Mouse (Mus musculus) forebrain, embryonic 10.5 days (tissue): ENCODE results near the gene Pnpla3. TPM values are rescaled to one million over a fixed set of nuclear protein-coding genes. Genes with fewer than 3 reads are reported as not detected.

ENCODE experiments used
- DNase-seq: peaks from one replicate; pipeline ENCODE4 v3.0.0-alpha.2; 2017; ENCODE audit warnings: low spot score; ENCODE audit errors: extremely low spot score
- H3K27ac ChIP-seq: fragments of 300-500 bp; sonication (generic); 2 replicates; pipeline ENCODE4 v1.5.1; 2016; ENCODE audit warnings: mild to moderate bottlenecking
- H3K27me3 ChIP-seq: fragments of 300-500 bp; sonication (generic); 2 replicates; pipeline ENCODE4 v1.6.1; 2016; ENCODE audit warnings: mild to moderate bottlenecking; ENCODE audit not compliant: poor library complexity, severe bottlenecking
- H3K36me3 ChIP-seq: fragments of 300-500 bp; sonication (generic); replicated peaks from 2 replicates; pipeline ENCODE4 v1.6.1; 2016; ENCODE audit warnings: mild to moderate bottlenecking, moderate library complexity
- H3K4me1 ChIP-seq: fragments of 300-500 bp; sonication (generic); 2 replicates; pipeline ENCODE4 v1.6.1; 2016
- H3K4me3 ChIP-seq: fragments of 300-500 bp; sonication (generic); 2 replicates; pipeline ENCODE4 v1.5.1; 2016; ENCODE audit warnings: mild to moderate bottlenecking, moderate library complexity
- H3K9me3 ChIP-seq: fragments of 300-500 bp; sonication (generic); 2 replicates; pipeline ENCODE4 v1.6.1; 2016; ENCODE audit warnings: mild to moderate bottlenecking, moderate library complexity
- WGBS: fragments of 180-500 bp; shearing (Covaris S2); methylation state at CpG from one replicate; pipeline ENCODE4 v1.1.7; 2016; 5-methylcytosine and 5-hydroxymethylcytosine counted together
- polyA plus RNA-seq: library from polyadenylated mRNA; unstranded; fragments of >200 nt; fragmentation: Nextera tagmentation; extraction: Ambion mirVana; gene quantifications from 2 replicates; pipeline ENCODE4 v1.2.1, GENCODE M21; 2016

Pnpla3 gene
- polyA plus RNA-seq, 1 experiment from 2014 or later, result 1.8 TPM

DNA sequence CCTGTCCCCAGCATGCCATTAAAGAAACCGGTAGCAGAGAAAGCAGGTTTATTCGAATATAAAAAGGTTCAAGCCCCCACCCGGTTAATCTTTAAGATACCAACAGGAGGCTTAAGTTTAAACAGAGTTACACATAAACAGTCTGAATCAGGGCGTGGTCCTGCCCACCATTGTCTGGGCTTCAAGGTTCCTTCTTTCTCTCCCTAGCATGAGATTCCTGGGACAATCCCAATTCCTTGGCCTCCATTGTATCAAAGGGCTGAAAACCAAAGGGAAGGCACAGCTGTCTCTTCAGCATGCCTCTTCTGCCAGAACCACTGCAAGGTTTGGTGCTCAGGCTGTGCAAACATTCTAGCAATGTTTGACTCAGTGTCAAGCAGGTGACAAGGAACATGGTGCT is 18.6 kb downstream of the Pnpla3 start:
- Histone ChIP-seq H3K27me3 (0 out of 2 replicates have a peak, but pooled peaks cover 6% of the 10 kb centered on the region), H3K4me3 (no peak overlapping the region), H3K4me1 (peaks cover 28% of the 10 kb centered on the region), H3K36me3 (no peaks in the 10 kb centered on the region), H3K9me3 (no peaks in the 10 kb centered on the region), H3K27ac (no peak overlapping the region)
- 57% methylated on average over 4 of the region's 4 CpGs for WGBS
- no peak for DNase-seq

DNA sequence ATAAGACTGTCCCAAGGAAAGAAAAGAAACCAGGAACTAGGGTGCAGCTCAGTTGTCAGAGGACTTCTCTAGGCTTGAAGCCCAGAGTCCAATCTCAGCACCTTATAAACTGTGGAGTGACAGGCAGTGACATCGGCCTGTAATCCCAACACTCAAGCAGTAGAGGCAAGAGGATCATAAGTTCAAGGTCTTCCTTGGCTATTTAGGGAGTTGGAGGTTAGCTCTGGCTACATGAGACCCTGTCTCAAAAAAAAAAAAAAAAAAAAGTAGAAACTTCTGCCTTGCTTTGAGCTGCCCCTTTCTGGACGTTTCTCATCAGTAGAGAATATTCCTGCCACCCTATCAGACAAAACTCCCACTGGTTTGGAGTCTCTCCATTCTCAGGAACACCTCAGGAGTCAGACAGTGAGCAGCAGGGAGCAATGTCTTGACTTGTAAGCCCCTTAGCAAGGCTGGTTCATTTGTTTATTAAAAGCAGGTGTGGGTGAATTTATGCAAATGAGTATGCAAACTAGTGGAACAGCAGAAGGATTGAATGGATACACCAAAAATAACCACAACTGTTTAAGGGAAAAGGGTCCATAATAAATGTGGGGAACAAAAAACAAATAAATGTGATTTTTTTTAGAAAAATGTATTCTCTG is 21.4 kb downstream of the Pnpla3 start:
- H3K9me3 ChIP-seq, result no peaks in the 10 kb centered on the region
- H3K36me3 ChIP-seq, result no peaks in the 10 kb centered on the region
- H3K4me3 ChIP-seq, result no peak overlapping the region
- 76% methylated on average over 2 of the region's 2 CpGs for WGBS
- H3K27ac ChIP-seq, result no peak overlapping the region
- DNase-seq, result no peak
- H3K27me3 ChIP-seq, result no peaks in the 10 kb centered on the region
- peaks cover 28% of the 10 kb centered on the region for H3K4me1 ChIP-seq

DNA sequence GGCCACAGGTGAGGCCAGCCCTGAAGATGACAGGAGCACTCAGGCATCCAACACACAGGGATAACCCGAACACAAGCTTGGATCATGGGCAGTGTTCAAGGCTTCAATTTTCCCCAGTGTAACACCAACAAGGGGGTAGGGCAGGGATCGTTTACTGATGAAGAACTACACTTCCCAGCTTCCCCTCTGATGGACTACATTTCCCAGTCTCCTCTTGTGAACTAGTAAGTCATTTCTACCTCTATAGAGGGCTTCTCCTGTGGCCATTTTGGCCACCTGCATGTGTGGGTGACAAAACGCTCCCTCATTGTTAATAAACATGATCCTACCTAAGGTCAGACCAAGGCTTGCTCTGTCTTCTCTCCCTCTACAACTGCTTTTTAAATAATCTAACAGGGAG is 22.2 kb downstream of the Pnpla3 start:
- no peak overlapping the region for H3K4me3 ChIP-seq
- WGBS, result 46% methylated on average over 3 of the region's 3 CpGs
- no peak overlapping the region for H3K27ac ChIP-seq
- H3K27me3 ChIP-seq, result no peaks in the 10 kb centered on the region
- H3K9me3 ChIP-seq, result no peaks in the 10 kb centered on the region
- DNase-seq, result no peak
- H3K4me1 ChIP-seq, result peaks cover 22% of the 10 kb centered on the region
- H3K36me3 ChIP-seq, result 0 out of 2 replicates have a peak, but pooled peaks cover 2% of the 10 kb centered on the region

DNA sequence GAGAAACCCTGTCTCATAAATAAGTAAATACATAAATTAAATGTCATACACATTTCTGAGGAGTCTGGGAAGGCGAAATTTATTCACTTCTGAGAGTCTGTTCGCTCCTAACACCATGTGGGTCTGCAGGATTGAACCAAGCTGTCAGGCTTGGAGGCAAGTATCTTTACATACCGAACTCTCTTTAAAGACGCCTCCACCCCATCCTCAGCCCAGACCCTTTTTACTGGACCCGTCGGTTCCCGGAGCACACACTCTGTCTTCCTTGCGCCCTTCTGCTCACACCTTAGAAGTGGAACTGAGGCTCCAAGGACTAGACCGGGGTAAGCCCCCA is 24.1 kb downstream of the Pnpla3 start:
- Histone ChIP-seq H3K9me3 (no peaks in the 10 kb centered on the region), H3K27me3 (no peaks in the 10 kb centered on the region), H3K36me3 (peaks cover 20% of the 10 kb centered on the region), H3K27ac (peak overlapping the region; percentile 93), H3K4me3 (peak overlapping the region; percentile 81), H3K4me1 (peaks cover 22% of the 10 kb centered on the region)
- DNase-seq, result no peak
- WGBS, result 3% methylated on average over 9 of the region's 9 CpGs

DNA sequence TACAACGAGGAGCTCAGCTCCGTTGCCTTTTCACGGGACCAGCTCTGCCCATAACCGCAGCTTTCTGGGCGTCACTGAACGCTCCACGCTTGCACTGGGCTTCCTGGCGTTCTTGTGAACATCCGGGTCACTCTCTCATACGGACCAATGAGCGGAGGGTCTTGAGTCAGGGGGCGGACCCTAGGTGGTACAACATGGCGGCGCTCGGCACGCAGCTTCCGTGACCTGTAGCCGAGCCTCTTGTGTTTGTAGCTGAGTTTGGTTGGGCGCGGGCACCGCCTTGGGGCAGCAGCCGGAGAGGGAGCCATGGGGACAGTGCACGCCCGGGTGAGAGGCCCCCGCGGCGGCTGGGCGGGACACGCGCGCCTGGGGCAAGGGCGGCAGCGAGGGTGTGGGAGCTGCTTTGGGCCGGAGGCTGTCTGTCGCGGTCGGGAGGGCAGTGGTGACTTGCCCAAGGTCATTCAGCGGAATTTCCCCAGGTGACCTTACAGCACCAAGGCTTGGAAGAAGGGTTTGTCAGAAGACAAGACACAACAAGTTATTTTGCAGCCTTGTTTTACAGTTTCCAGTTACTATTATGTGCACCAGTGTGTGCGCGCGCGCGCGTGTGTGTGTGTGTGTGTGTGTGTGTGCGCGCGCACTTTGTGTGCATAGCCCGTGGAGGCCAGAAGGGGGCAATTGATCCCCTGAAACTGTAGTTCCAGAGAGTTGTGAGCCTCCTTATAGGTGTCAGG is 24.6 kb downstream of the Pnpla3 start, which contains the start of gene Samm50:
Gene Samm50 (plus strand): TSS at position 184 of the 734 bp plus-strand sequence.
- H3K27me3 ChIP-seq, result no peaks in the 10 kb centered on the region
- no peaks in the 10 kb centered on the region for H3K9me3 ChIP-seq
- H3K4me3 ChIP-seq, result peak within 1 kb of the TSS; percentile 81
- H3K27ac ChIP-seq, result peak within 1 kb of the TSS; percentile 93
- 4% methylated on average over 48 of the region's 48 CpGs for WGBS
- H3K4me1 ChIP-seq, result peaks cover 22% of the 10 kb centered on the region
- peaks cover 25% of the 10 kb centered on the region for H3K36me3 ChIP-seq
- peak; percentile 93 for DNase-seq

DNA sequence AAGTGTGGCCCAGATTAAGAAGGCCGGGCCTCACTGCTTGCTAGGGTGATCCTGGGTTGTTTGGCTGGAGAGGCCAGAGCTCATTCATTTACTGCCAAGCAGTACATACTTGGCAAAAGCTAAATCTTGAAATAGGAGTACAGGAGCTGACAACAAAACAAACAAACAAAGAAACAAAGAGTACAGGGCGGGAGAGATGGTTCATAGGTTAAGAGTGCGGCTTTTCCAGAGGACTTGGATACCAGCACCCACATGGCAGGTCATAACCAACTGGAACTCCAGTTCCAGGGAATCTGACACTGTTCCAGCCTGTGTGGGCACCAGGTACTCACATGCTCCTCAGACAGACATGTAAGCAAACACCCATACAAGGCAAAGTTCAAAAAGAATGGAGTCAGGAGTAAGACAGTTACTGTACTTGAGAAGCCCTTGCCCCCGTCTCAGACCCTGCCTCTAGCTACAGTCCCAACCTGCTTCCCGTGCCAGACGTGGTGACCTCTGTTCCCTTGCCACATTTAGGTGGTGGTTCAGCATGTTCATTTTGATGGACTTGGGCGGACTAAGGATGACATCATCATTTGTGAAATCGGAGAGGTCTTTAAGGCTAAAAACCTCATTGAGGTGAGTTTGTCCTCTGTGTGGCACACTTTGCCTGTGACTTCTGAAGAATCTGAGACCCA is 29.0 kb downstream of the Pnpla3 start:
- H3K4me3 ChIP-seq, result no peak overlapping the region
- DNase-seq, result no peak
- no peaks in the 10 kb centered on the region for H3K27me3 ChIP-seq
- H3K4me1 ChIP-seq, result peaks cover 12% of the 10 kb centered on the region
- 91% methylated on average over 8 of the region's 8 CpGs for WGBS
- no peak overlapping the region for H3K27ac ChIP-seq
- peaks cover 69% of the 10 kb centered on the region for H3K36me3 ChIP-seq
- no peaks in the 10 kb centered on the region for H3K9me3 ChIP-seq

DNA sequence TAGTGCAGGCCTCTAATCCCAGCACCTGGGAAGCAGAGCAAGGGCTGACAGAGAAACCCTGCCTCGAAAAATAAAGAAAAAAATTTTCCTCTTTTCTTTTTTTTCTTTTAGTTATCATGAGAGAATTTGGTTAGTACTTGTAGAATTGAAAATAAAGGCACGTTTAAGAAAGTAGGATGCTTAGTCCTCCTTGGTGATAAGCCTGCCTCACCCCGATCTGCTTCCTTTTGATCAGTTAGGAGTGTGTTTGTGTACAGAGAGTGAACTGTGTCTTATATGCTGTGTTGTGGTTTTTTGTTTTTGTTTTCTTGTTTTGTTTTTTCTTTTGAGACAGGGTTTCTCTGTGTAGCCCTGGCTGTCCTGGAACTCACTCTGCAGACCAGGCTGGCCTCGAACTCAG is 39.7 kb downstream of the Pnpla3 start:
- Histone ChIP-seq H3K4me1 (peaks cover 6% of the 10 kb centered on the region), H3K4me3 (no peak overlapping the region), H3K9me3 (no peaks in the 10 kb centered on the region), H3K36me3 (peaks cover 96% of the 10 kb centered on the region), H3K27me3 (no peaks in the 10 kb centered on the region), H3K27ac (no peak overlapping the region)
- no peak for DNase-seq
- WGBS, result 95% methylated on average over 4 of the region's 4 CpGs

DNA sequence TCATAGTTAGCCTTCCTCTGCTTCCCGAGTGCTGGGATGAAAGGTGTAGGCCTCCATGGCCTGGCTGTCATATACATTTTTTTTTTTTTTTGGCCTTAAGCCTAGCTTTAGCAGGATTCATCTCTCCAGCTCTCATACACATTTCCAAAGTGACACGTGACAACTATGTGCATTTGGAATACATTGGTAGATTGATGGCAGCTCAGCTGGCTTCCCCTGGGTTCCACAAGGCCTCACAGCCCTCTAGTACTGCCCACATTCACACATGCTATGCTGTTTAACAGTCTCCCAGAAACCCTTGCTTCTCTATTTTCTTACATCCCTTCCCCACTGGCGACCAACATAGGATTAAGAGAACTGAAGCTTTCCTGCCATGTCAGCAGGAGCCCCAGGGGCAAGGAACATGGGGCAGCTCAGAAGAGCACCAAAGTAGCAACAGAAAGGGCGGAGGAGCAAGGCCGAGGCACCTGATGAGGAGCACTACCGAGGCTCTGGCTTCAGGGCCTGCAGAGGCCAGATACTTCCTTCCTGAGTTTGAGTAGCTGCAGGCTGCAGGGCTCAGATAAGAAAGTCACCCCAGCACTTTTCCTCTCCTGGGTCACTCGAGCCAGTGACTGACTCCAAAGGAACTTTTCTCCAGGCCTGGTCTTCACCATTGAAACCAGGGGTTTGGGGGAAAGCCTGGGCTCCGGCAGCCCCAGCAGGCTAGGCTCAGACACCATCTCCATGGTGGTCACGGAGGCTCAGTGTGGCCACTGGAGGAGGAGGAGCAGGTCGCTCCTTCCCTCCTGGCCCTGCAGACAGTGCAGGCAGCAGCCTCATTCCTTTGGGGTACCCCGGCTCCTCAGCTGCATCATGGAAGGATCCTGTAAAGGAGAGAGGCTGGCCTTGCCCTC is 42.1 kb downstream of the Pnpla3 start:
- Histone ChIP-seq H3K36me3 (peaks cover 92% of the 10 kb centered on the region), H3K27ac (no peak overlapping the region)
- 85% methylated on average over 11 of the region's 11 CpGs for WGBS

DNA sequence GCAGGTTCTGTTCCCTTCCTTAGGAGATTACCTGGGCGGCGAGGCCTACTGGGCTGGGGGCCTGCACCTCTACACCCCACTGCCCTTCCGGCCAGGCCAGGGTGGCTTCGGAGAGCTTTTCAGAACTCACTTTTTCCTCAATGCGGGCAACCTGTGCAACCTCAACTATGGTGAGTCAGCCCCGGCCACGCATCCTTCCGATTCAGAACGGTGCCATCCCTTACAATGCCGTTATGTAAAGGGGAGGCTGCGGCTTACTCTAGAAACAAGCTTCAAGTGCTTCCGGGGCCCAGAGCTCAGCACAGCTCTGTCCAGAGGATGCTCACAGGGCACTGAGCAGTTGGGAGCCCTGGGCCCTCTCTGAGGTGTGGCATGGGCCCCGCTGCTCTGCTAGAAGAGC is 42.8 kb downstream of the Pnpla3 start:
- peaks cover 36% of the 10 kb centered on the region for H3K4me1 ChIP-seq
- H3K36me3 ChIP-seq, result peaks cover 91% of the 10 kb centered on the region
- no peaks in the 10 kb centered on the region for H3K27me3 ChIP-seq
- 96% methylated on average over 13 of the region's 13 CpGs for WGBS
- H3K9me3 ChIP-seq, result no peaks in the 10 kb centered on the region
- no peak overlapping the region for H3K27ac ChIP-seq
- no peak for DNase-seq
- no peak overlapping the region for H3K4me3 ChIP-seq

More for the DNA sequence above, 42.1 kb downstream of the Pnpla3 start:
- H3K9me3 ChIP-seq, result no peaks in the 10 kb centered on the region
- no peak overlapping the region for H3K4me3 ChIP-seq
- no peak for DNase-seq
- H3K4me1 ChIP-seq, result peaks cover 29% of the 10 kb centered on the region
- no peaks in the 10 kb centered on the region for H3K27me3 ChIP-seq

DNA sequence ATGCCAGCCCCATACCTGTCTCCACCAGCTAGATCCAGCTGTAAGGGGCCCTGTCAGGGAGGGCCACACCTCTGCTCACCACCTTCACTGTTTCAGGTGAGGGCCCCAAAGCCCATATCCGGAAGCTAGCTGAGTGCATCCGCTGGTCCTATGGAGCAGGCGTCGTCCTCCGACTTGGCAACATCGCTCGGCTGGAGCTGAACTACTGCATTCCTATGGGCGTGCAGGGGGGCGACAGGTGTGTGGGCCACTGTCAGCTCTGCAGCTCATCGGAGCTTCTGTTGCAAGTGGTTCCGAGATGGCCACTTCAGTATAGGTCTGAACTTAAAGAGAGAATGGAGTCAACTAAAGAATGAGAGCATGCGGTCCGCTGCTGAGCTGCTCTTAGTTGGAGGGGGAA is 43.3 kb downstream of the Pnpla3 start:
- H3K4me1 ChIP-seq, result peaks cover 41% of the 10 kb centered on the region
- H3K27me3 ChIP-seq, result no peaks in the 10 kb centered on the region
- H3K4me3 ChIP-seq, result no peak overlapping the region
- no peak overlapping the region for H3K27ac ChIP-seq
- peaks cover 86% of the 10 kb centered on the region for H3K36me3 ChIP-seq
- H3K9me3 ChIP-seq, result no peaks in the 10 kb centered on the region
- 90% methylated on average over 13 of the region's 13 CpGs for WGBS
- DNase-seq, result no peak

DNA sequence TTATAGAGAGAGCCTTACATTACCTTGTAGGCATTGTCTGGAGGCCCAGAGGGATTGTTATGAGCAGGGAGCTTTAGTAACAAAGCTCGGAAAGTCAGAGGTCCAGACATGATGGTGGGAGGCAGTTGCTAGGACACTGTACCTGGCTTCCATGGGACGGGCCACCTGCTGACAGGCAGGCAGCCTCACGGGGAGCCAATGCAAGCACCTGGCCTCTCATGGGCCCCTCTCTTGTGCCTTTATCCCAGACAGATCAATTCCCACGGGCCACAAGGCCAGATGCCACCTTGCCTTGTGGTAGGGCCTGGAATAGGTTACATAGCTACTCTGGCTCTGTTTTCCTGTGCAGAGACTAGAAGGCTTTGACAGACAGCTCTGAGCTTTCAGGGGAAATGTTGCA is 43.9 kb downstream of the Pnpla3 start:
- peaks cover 47% of the 10 kb centered on the region for H3K4me1 ChIP-seq
- H3K4me3 ChIP-seq, result no peak overlapping the region
- H3K27me3 ChIP-seq, result no peaks in the 10 kb centered on the region
- H3K36me3 ChIP-seq, result peaks cover 80% of the 10 kb centered on the region
- no peaks in the 10 kb centered on the region for H3K9me3 ChIP-seq
- WGBS, result 80% methylated on average over 4 of the region's 4 CpGs
- H3K27ac ChIP-seq, result no peak overlapping the region
- no peak for DNase-seq

DNA sequence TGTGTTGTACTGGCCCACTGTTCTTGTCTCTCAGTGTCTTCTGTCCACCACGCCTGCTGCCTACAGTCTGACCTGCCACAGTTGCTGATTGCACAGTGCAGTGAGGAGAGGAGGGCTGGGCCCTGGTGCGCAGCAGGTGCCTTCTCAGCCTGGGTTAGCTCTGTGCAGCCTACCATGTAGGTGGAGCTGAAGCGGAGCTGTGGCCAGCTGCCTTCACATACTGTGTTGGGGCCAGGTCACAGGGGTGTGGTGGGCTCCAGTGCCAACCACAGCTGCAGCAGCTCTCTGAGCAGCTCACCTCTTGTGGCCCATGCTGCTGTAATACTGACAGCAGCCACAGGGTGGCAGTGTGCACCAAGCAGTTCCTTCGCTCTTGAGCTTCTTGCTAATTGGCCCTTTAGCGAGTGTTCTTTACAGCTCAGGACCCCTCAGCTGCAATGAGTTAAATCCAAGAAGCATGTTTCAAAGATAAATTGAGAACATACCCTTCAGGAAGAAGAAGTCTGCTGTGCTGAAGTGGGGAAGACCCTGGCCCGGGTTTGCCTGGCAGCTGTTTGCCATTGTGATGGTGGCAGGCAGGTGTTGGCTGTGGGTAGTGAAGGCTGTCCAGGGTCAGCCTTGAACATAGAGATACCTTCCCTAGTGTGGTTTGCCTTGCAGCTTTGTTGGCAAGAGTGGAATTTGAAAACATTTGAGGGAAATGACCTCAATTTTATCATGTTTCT is 44.6 kb downstream of the Pnpla3 start:
- Histone ChIP-seq H3K4me1 (peaks cover 53% of the 10 kb centered on the region), H3K27ac (no peak overlapping the region), H3K36me3 (peaks cover 74% of the 10 kb centered on the region)

More for the DNA sequence above, 44.6 kb downstream of the Pnpla3 start:
- WGBS, result 44% methylated on average over 6 of the region's 6 CpGs
- H3K9me3 ChIP-seq, result no peaks in the 10 kb centered on the region
- peak; percentile 85 for DNase-seq
- H3K27me3 ChIP-seq, result no peaks in the 10 kb centered on the region
- no peak overlapping the region for H3K4me3 ChIP-seq
